Mouse (Mus musculus): ENCODE data around the gene Vwa2. TPM values are rescaled to one million over a fixed set of nuclear protein-coding genes. Genes with fewer than 3 reads are reported as not detected.

The Vwa2 gene
- total and polyA plus RNA-seq, 3 experiments, result not detected

GRCm38 (mm10) chr19:56953856-56954255 lies 79.8 kb downstream of the Vwa2 start:
- no peaks in the 10 kb centered on the region for H3K36me3 ChIP-seq (replicated peaks in 1 of 2; ENCODE audit: control insufficient read depth in 1 of 2, insufficient read depth in 1 of 2, low read length in 1 of 2)
- no peaks in the 10 kb centered on the region for H3K27me3 ChIP-seq (replicated peaks)
- in situ Hi-C loops (cut with MboI; ENCODE audit: low pct_ligation_motif_present, low pct_unique_long_range_greater_than_20kb, low sequenced_read_pairs) (no loop called here), dilution Hi-C loops (cut with MboI; ENCODE audit: extremely low pct_ligation_motif_present, extremely low pct_unique_long_range_greater_than_20kb, low sequenced_read_pairs) (no loop called here)
- no peak overlapping the region for H3K9ac ChIP-seq (ENCODE audit: insufficient read depth, low read depth)
- DNase-seq (ENCODE audit: extremely low read depth), result no peak
- no peak overlapping the region for H3K4me3 ChIP-seq (replicated peaks in 1 of 3; ENCODE audit: low read depth in 2 of 3, low read length in 2 of 3, poor library complexity in 1 of 3)
- no peaks in the 10 kb centered on the region for H3K9me3 ChIP-seq (replicated peaks; ENCODE audit: low read length)
- no peak for TF ChIP-seq ELF1 (IDR thresholded peaks at IDR 0.05; ENCODE audit: low read depth, low read length)
- TF ChIP-seq POLR2AphosphoS2 (IDR thresholded peaks at IDR 0.05; ENCODE audit: low read depth, low read length), result no peak
- TF ChIP-seq ZMIZ1 (IDR thresholded peaks at IDR 0.05; ENCODE audit: low read depth, low read length), result no peak
- TF ChIP-seq TBP (conservative IDR thresholded peaks at IDR 0.05; ENCODE audit: low read depth, low read length), result no peak
- TF ChIP-seq ZC3H11A (IDR thresholded peaks at IDR 0.05; ENCODE audit: low read depth, low read length), result no peak
- TF ChIP-seq PAX5 (IDR thresholded peaks at IDR 0.05; ENCODE audit: low read length), result no peak
- no peak overlapping the region for H3K4me2 ChIP-seq (ENCODE audit: insufficient read depth, low read depth, poor library complexity, severe bottlenecking)
- H3K79me2 ChIP-seq (replicated peaks; ENCODE audit: control insufficient read depth, extremely low read depth, insufficient read depth, poor library complexity, severe bottlenecking), result no peaks in the 10 kb centered on the region
- H3K27ac ChIP-seq (ENCODE audit: insufficient read depth, low read depth), result no peak overlapping the region
- no peaks in the 10 kb centered on the region for H3K4me1 ChIP-seq (ENCODE audit: control insufficient read depth in 1 of 2, insufficient read depth in 2 of 2)

- dilution Hi-C loops (cut with MboI; ENCODE audit: extremely low pct_ligation_motif_present, extremely low pct_unique_long_range_greater_than_20kb, low sequenced_read_pairs), result no loop called here
- Histone ChIP-seq H3K36me3 (replicated peaks in 1 of 2; ENCODE audit: control insufficient read depth in 1 of 2, insufficient read depth in 1 of 2, low read length in 1 of 2) (no peaks in the 10 kb centered on the region), H3K9me3 (replicated peaks; ENCODE audit: low read length) (no peaks in the 10 kb centered on the region), H3K4me1 (ENCODE audit: control insufficient read depth in 1 of 2, insufficient read depth in 2 of 2) (no peaks in the 10 kb centered on the region), H3K79me2 (replicated peaks; ENCODE audit: control insufficient read depth, extremely low read depth, insufficient read depth, poor library complexity, severe bottlenecking) (no peaks in the 10 kb centered on the region), H3K27me3 (replicated peaks) (no peaks in the 10 kb centered on the region), H3K27ac (ENCODE audit: insufficient read depth, low read depth) (no peak overlapping the region), H3K9ac (ENCODE audit: insufficient read depth, low read depth) (no peak overlapping the region), H3K4me3 (replicated peaks in 1 of 3; ENCODE audit: low read depth in 2 of 3, low read length in 2 of 3, poor library complexity in 1 of 3) (no peak overlapping the region), H3K4me2 (ENCODE audit: insufficient read depth, low read depth, poor library complexity, severe bottlenecking) (no peak overlapping the region)
- DNase-seq (ENCODE audit: extremely low read depth), result no peak
- in situ Hi-C loops (cut with MboI; ENCODE audit: low pct_ligation_motif_present, low pct_unique_long_range_greater_than_20kb, low sequenced_read_pairs), result no loop called here
- no peak for TF ChIP-seq TCF12 (IDR thresholded peaks at IDR 0.05; ENCODE audit: low read depth, low read length)
- TF ChIP-seq POLR2AphosphoS2 (IDR thresholded peaks at IDR 0.05; ENCODE audit: low read depth, low read length), result no peak
- no peak for TF ChIP-seq UBTF (IDR thresholded peaks at IDR 0.05; ENCODE audit: low read depth, low read length)
- no peak for TF ChIP-seq MEF2A (IDR thresholded peaks at IDR 0.05; ENCODE audit: borderline replicate concordance, low read depth, low read length)
- no peak for TF ChIP-seq POLR2A (IDR thresholded peaks at IDR 0.05; ENCODE audit: low read depth, low read length)
- TF ChIP-seq MYC (IDR thresholded peaks at IDR 0.05; ENCODE audit: low read depth, low read length), result no peak
- TF ChIP-seq CHD2 (IDR thresholded peaks at IDR 0.05; ENCODE audit: low read length), result no peak
- TF ChIP-seq CHD1 (IDR thresholded peaks at IDR 0.05; ENCODE audit: low read depth, low read length), result no peak
- no peak for TF ChIP-seq RCOR1 (conservative IDR thresholded peaks at IDR 0.05; ENCODE audit: low read depth, low read length)
- no peak for TF ChIP-seq HCFC1 (IDR thresholded peaks at IDR 0.05; ENCODE audit: low read depth, low read length)
- no peak for TF ChIP-seq KAT2A (IDR thresholded peaks at IDR 0.05; ENCODE audit: insufficient replicate concordance, low read length)
- no peak for TF ChIP-seq PAX5 (IDR thresholded peaks at IDR 0.05; ENCODE audit: low read length)
- no peak for TF ChIP-seq MXI1 (IDR thresholded peaks at IDR 0.05; ENCODE audit: low read depth, low read length)
- TF ChIP-seq MAFK (IDR thresholded peaks at IDR 0.05; ENCODE audit: insufficient replicate concordance, low read length), result no peak
- no peak for TF ChIP-seq MAX (IDR thresholded peaks at IDR 0.05; ENCODE audit: low read length)
- TF ChIP-seq ZKSCAN1 (IDR thresholded peaks at IDR 0.05; ENCODE audit: borderline replicate concordance, low read depth, low read length), result no peak
- no peak for TF ChIP-seq ZNF384 (IDR thresholded peaks at IDR 0.05; ENCODE audit: low read depth, low read length)
Measured at GRCm38 (mm10) chr19:56954857-56955256, 80.8 kb downstream of the Vwa2 start.

All from CH12.LX (cell line).